Mouse (Mus musculus) gastrocnemius, postnatal 25 days (tissue): Measurements from ENCODE around the gene Nat8f4. TPM values are rescaled to one million over a fixed set of nuclear protein-coding genes. Genes with fewer than 3 reads are reported as not detected.

Source experiments
- total RNA-seq, 2 experiments: library from RNA; stranded (reverse); gene quantifications; 1 replicate in 1 of 2; 2 replicates in 1 of 2; pipeline ENCODE4 v1.2.3; 2021

The Nat8f4 gene
- total RNA-seq, 2 experiments from 2014 or later, result 0.18 to 0.24 TPM

Other genes starting within 250 kb of the Nat8f4 start
- under 1 TPM in 1 of 2 experiments, not detected in 1; 0.16 TPM for gene Nat8f7, start 191.7 kb downstream of the Nat8f4 start, total RNA-seq
- under 1 TPM in 1 of 2 experiments, not detected in 1; 0.46 TPM for gene Nat8f3, start 139.1 kb downstream of the Nat8f4 start, total RNA-seq
- under 1 TPM in 1 of 2 experiments, not detected in 1; 0.46 TPM for gene Nat8f6, start 83.9 kb downstream of the Nat8f4 start, total RNA-seq
- gene Nat8f5, start 83.9 kb downstream of the Nat8f4 start, total RNA-seq, result not detected
- not detected for gene Nat8, start 72.8 kb downstream of the Nat8f4 start, total RNA-seq
- gene Nat8f2, start 35.7 kb downstream of the Nat8f4 start, total RNA-seq, result under 1 TPM in 1 of 2 experiments, not detected in 1; 0.08 TPM
- gene Tprkb, start 7.0 kb upstream of the Nat8f4 start, total RNA-seq, result 10 to 100 TPM; 17.2 to 19.1 TPM
- 1 to 10 TPM; 1.6 to 2.5 TPM for gene Nat8f1, start 10.8 kb upstream of the Nat8f4 start, total RNA-seq
- 10 to 100 TPM; 34.9 TPM for gene Dusp11, start 56.8 kb upstream of the Nat8f4 start, total RNA-seq
- not detected for gene Figla, start 111.3 kb upstream of the Nat8f4 start, total RNA-seq
- under 1 TPM; 0.10 to 0.13 TPM for gene Add2, start 123.8 kb upstream of the Nat8f4 start, total RNA-seq